Mouse (Mus musculus): Measurements from ENCODE around the gene Yipf2.

- TF ChIP-seq CTCF (IDR thresholded peaks at IDR 0.05; ENCODE audit: extremely low read depth, insufficient read length, insufficient replicate concordance, low read depth, low read length) (no peak), POLR2A (IDR thresholded peaks at IDR 0.05; ENCODE audit: low read depth, low read length) (no peak)
These were observed 41.6 kb downstream of the Yipf2 start for GRCm38 (mm10) chr9:21551049-21551448.
